Comparison of ENCODE assay signal across 8 mouse cellular contexts in the genomic region with DNA sequence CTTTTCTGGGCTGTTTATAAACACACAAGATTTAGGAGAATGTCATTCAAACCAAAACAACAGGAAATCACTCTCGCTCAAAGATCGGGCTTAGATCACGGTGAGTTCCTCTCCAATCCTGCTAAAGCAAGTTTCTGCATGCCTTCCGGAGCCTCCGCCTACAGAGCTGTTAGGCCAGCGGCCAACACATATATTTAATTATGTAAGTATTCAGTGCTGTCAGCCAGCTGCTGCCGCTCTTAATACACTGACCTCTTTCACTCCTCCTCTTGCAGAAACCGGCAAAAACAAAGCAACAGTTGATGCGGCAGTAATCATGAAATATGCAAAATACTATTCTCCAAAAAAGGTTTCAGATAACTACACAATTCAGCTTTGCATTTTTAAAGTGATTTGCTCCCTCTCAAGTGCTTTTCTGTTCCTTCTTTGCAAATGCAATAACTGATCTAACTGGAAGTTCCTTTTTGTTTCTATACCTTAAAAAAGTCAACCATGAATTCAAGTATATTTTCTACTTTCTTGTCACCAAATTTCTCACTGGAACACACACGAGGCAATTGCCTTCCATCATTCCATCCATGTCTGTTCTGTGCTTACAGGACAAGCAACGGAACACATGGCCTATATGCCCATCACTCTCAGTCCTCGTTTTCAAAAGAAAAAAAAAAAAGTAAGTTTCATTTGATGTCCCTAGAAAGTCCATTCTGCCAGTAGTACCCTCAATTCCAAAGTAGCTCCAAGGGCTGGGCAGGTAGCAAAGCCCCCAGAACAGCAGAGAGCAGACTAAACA.
DNase-seq lines count a peak whose midpoint lies in the region; ATAC-seq and TF ChIP-seq lines count a peak whose summit lies in the region.

No protein-coding gene starts in this region.

- peak; percentile 94 for ATAC-seq in forebrain, embryonic 14.5 days
- peak; percentile 84 for ATAC-seq in inflammation-experienced regulatory T-cells, adult 6 months
- peak; percentile 70; the same call in 1 of the 2 replicates for ATAC-seq in midbrain, postnatal 0 days (ENCODE audit: low FRiP score)

- peak; percentile 37 to 48 for DNase-seq in layer of hippocampus, adult 18-20 months (ENCODE audit: low spot score in 2 of 2)
- DNase-seq in layer of hippocampus, postnatal 25 days (ENCODE audit: extremely low spot score in 1 of 2, low spot score in 1 of 2) = no peak
- peak; percentile 19 for DNase-seq in T-cell, adult 2 months (ENCODE audit: low spot score)
- peak; percentile 94 for DNase-seq in forebrain, embryonic 14.5 days (ENCODE audit: low spot score)
- DNase-seq in left cerebral cortex, postnatal 36 days (ENCODE audit: low spot score in 2 of 2) = peak; percentile 28 to 50
- peak; percentile 85 for DNase-seq in midbrain, postnatal 0 days (ENCODE audit: low spot score)
- DNase-seq in gastrocnemius, postnatal 36 days = no peak

- no peak overlapping the region; the same call in 1 of the 2 replicates for H3K9ac ChIP-seq in forebrain, embryonic 14.5 days (ENCODE audit: low read length)
- H3K9ac ChIP-seq in midbrain, postnatal 0 days (replicated peaks; ENCODE audit: low read length, poor library complexity, severe bottlenecking) = no peak overlapping the region

- peaks cover 33% of the 10 kb centered on the region for H3K4me1 ChIP-seq in forebrain, embryonic 14.5 days (ENCODE audit: control insufficient read depth, insufficient read depth, low read length)
- H3K4me1 ChIP-seq in midbrain, postnatal 0 days (ENCODE audit: insufficient read depth, low read length) = no peaks in the 10 kb centered on the region

- intact Hi-C loops in left cerebral cortex, postnatal 36 days (cut with DNase I) = no loop called here
- intact Hi-C loops in gastrocnemius, postnatal 36 days (cut with DNase I) = no loop called here

- H3K27ac ChIP-seq in forebrain, embryonic 14.5 days (ENCODE audit: low read depth, low read length) = peak overlapping the region; percentile 78
- H3K27ac ChIP-seq in midbrain, postnatal 0 days (ENCODE audit: low read depth, low read length) = no peak overlapping the region

- no peaks in the 10 kb centered on the region for H3K27me3 ChIP-seq in forebrain, embryonic 14.5 days (replicated peaks; ENCODE audit: control insufficient read depth, insufficient read depth, low read length)
- H3K27me3 ChIP-seq in midbrain, postnatal 0 days (ENCODE audit: insufficient read depth, low read length) = no peaks in the 10 kb centered on the region

- no peak for TF ChIP-seq CTCF in midbrain, postnatal 0 days (IDR thresholded peaks at IDR 0.05)

- H3K4me3 ChIP-seq in forebrain, embryonic 14.5 days (ENCODE audit: low read depth, low read length) = no peak overlapping the region
- no peak overlapping the region for H3K4me3 ChIP-seq in midbrain, postnatal 0 days (ENCODE audit: low read depth, low read length)

- 3% methylated on average over 12 of the region's 12 CpGs for WGBS in forebrain, embryonic 14.5 days
- 27% methylated on average over 12 of the region's 12 CpGs for WGBS in midbrain, postnatal 0 days

- H3K9me3 ChIP-seq in forebrain, embryonic 14.5 days (replicated peaks; ENCODE audit: control insufficient read depth, low read length) = no peaks in the 10 kb centered on the region
- H3K9me3 ChIP-seq in midbrain, postnatal 0 days (ENCODE audit: low read length) = no peaks in the 10 kb centered on the region

- H3K4me2 ChIP-seq in forebrain, embryonic 14.5 days (ENCODE audit: low read length) = peak overlapping the region; percentile 28
- 0 out of 2 replicates have a peak overlapping the region, but pooled peaks have one; percentile 3 for H3K4me2 ChIP-seq in midbrain, postnatal 0 days (ENCODE audit: low read depth, low read length, poor library complexity, severe bottlenecking)

- no peaks in the 10 kb centered on the region for H3K36me3 ChIP-seq in forebrain, embryonic 14.5 days (ENCODE audit: control insufficient read depth, insufficient read depth, low read length)
- no peaks in the 10 kb centered on the region for H3K36me3 ChIP-seq in midbrain, postnatal 0 days (ENCODE audit: insufficient read depth, low read length)

Comparison
In these comparisons a context has a peak if more than half of its experiments do, and no peak if none do; other contexts are left out.
1. DNase-seq: peak in layer of hippocampus, adult 18-20 months (2 of 2), T-cell, adult 2 months (single experiment), forebrain, embryonic 14.5 days (single experiment), left cerebral cortex, postnatal 36 days (2 of 2) and midbrain, postnatal 0 days (single experiment); none in layer of hippocampus, postnatal 25 days (0 of 2) and gastrocnemius, postnatal 36 days (0 of 2).
2. Peak in every context shown above with its lines, with median percentiles within 50 percentile points of each other: ATAC-seq.